ENCODE assay signal across 8 mouse cellular contexts in genomic region chr16:45090005-45090404, GRCm38 (mm10). TPM values are rescaled to one million over a fixed set of nuclear protein-coding genes. Genes with fewer than 3 reads are reported as not detected.
A peak's percentile ranks its signal among the peaks of the same experiment; 100 is the strongest.
DNase-seq lines count a peak whose midpoint lies in the region; ATAC-seq and TF ChIP-seq lines count a peak whose summit lies in the region.

No protein-coding gene starts in this region.

- H3K9ac ChIP-seq in hindbrain, embryonic 14.5 days, result no peak overlapping the region

- peak; percentile 87 for ATAC-seq in hindbrain, embryonic 14.5 days (ENCODE audit: low FRiP score)

- TF ChIP-seq CTCF in cerebellum, adult 2 months (IDR thresholded peaks at IDR 0.05; ENCODE audit: borderline replicate concordance, insufficient read depth, low read depth, low read length), result peak; percentile 93

- no peaks in the 10 kb centered on the region for H3K4me1 ChIP-seq in cerebellum, adult 2 months (ENCODE audit: control insufficient read depth, insufficient read depth, low read length)
- H3K4me1 ChIP-seq in hindbrain, embryonic 14.5 days (replicated peaks; ENCODE audit: control insufficient read depth, insufficient read depth, low read length), result no peaks in the 10 kb centered on the region

- H3K36me3 ChIP-seq in hindbrain, embryonic 14.5 days (replicated peaks; ENCODE audit: control insufficient read depth, insufficient read depth), result no peaks in the 10 kb centered on the region

- TF ChIP-seq POLR2A in cerebellum, adult 2 months (IDR thresholded peaks at IDR 0.05; ENCODE audit: borderline replicate concordance, insufficient read depth, low read length), result no peak

- no peak overlapping the region for H3K4me2 ChIP-seq in hindbrain, embryonic 14.5 days (replicated peaks)

- no peaks in the 10 kb centered on the region for H3K27me3 ChIP-seq in cerebellum, adult 2 months (ENCODE audit: control insufficient read depth, insufficient read depth, low read length)
- no peaks in the 10 kb centered on the region for H3K27me3 ChIP-seq in hindbrain, embryonic 14.5 days (ENCODE audit: control insufficient read depth, insufficient read depth, low read length)

- 14% methylated on average over 10 of the region's 10 CpGs for WGBS in cerebellum, adult 2 months
- WGBS in hindbrain, embryonic 14.5 days, result 13% methylated on average over 10 of the region's 10 CpGs

- no peak overlapping the region for H3K27ac ChIP-seq in cerebellum, adult 2 months (ENCODE audit: insufficient read depth, low read length)
- H3K27ac ChIP-seq in hindbrain, embryonic 14.5 days, result no peak overlapping the region

- H3K4me3 ChIP-seq in cerebellum, adult 2 months (replicated peaks; ENCODE audit: insufficient read depth, low read depth, low read length), result no peak overlapping the region
- H3K4me3 ChIP-seq in hindbrain, embryonic 14.5 days (replicated peaks; ENCODE audit: low read length), result no peak overlapping the region

- no peaks in the 10 kb centered on the region for H3K9me3 ChIP-seq in hindbrain, embryonic 14.5 days (ENCODE audit: control insufficient read depth, low read length)

- peak; percentile 48 for DNase-seq in MEL-GATA-1-ER (ENCODE audit: extremely low read depth, low read depth)
- DNase-seq in cerebellum, adult 2 months, result peak; percentile 61 to 72
- peak; percentile 47 to 64 for DNase-seq in frontal cortex, postnatal 14 days (ENCODE audit: low spot score in 2 of 2)
- peak; percentile 83 for DNase-seq in hindbrain, embryonic 14.5 days (ENCODE audit: low spot score)
- DNase-seq in layer of hippocampus, postnatal 36 days, result peak; percentile 47 to 63
- DNase-seq in lung, postnatal 25 days (ENCODE audit: low spot score), result peak; percentile 75
- DNase-seq in retina, embryonic 14.5 days (ENCODE audit: low spot score), result peak; percentile 86
- peak; percentile 65 to 72 for DNase-seq in thymus, postnatal 36 days

RNA-seq across cellular contexts. Expression of gene Ccdc80, which starts 3.2 kb away (rescaled TPM):
- polyA plus RNA-seq in cerebellum, adult 2 months (2012; rRNA removed), result 3.2 and 3.8 TPM in 2 replicates
- polyA plus RNA-seq in hindbrain, embryonic 14.5 days (2014; fragmentation: Nextera tagmentation; extraction: Ambion mirVana), result 11.5 and 15.5 TPM in 2 replicates
- total RNA-seq in layer of hippocampus, postnatal 36 days (2021), result 1 to 10 TPM; 3.1 to 3.4 TPM
